Mouse (Mus musculus) gastrocnemius, postnatal 25 days (tissue): ENCODE measurements around the gene Ltf. TPM values are rescaled to one million over a fixed set of nuclear protein-coding genes. Genes with fewer than 3 reads are reported as not detected.
A peak's percentile ranks its signal among the peaks of the same experiment; 100 is the strongest.

Source experiments
- DNase-seq: peaks from one replicate; pipeline ENCODE4 v3.0.0; 2022
- long read RNA-seq, 2 experiments: library from polyadenylated mRNA; stranded (forward); transcript quantifications; one replicate each; pipeline ENCODE4 v2.0.0; 2021
- total RNA-seq, 2 experiments: library from RNA; stranded (reverse); gene quantifications; 1 replicate in 1 of 2; 2 replicates in 1 of 2; pipeline ENCODE4 v1.2.3; 2021

Gene Ltf
- total RNA-seq = not detected
- long read RNA-seq, experiment 1 = 0 reads
- long read RNA-seq, experiment 2 = 0 reads

DNA sequence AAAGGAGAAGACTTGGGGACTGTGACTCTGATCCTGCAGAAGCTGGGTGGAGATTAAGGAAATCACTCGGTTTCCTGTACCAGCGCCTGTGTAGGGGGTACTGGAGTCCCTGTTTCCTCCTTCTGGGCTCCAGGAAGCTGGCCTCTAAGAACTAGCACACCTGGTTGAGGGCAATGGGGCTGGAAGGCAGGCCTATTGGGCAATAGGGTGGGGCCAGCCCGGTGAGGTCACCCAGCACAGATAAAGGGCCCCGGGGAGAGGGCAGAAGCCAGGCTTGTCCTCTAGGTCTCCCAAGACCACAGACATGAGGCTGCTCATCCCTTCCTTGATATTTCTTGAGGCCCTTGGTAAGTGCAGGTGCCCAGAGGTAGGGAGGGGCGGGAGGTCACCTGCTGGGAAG lies at the start of gene Ltf:
Gene Ltf, plus strand, starts transcription at position 250 of the 400 bp plus-strand sequence.
- DNase-seq = no peak

DNA sequence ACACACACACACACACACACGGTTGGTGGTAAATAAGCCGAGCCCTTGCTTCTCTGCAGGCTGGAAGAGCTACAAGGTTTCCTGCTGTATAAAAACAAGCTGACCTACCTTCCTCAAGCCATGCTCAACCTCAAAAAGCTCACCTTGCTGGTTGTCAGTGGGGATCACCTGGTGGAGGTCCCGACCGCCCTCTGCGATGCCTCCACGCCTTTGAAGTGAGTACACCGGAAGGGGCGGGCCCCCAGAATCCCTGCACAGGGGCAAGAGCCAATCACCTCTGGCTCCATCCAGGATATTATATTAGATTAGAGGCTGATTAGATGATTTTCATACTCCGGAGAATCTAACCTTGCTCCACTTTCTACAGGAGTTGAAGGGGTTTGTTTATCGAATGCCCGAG lies 39.7 kb upstream of the Ltf start:
- DNase-seq = no peak

DNA sequence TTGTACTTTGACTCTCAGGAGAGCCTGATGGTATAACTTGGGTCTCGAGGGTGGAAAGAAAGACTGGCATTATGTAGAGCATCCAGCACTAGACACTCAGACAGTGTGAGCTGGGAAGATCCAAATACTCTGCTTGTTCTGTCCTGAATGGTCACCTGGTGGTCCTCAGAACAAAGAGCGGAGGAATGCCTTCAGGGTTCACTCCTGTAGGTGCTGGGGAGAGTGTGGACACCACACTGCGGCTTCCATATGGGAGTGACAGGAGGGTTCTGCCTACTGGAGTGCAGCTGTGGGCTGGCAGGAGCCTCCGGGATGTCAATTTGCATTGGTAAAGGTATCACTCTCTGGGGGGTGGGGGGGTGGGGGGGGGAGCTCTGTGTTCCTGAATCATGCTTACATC lies 36.7 kb upstream of the Ltf start:
- DNase-seq = no peak

DNA sequence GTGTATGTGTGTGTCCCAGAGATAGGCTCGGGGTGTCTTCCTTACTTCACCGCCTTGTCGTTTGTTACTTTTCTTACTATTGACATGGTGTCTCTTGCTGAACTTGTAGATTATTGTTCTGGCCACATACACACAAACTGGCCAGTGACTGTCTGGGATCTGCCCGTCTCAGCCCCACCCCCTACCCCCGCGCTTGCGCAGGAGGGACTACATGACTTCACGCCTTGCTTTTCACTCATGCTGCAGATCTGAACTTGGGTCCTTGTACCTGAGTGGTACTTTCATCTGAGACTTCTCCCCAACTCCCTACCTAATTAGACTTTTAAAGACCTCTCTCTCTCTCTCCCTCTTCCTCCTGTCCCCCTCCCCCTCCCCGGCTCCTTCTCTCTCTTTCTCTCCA lies 35.0 kb upstream of the Ltf start:
- no peak for DNase-seq

DNA sequence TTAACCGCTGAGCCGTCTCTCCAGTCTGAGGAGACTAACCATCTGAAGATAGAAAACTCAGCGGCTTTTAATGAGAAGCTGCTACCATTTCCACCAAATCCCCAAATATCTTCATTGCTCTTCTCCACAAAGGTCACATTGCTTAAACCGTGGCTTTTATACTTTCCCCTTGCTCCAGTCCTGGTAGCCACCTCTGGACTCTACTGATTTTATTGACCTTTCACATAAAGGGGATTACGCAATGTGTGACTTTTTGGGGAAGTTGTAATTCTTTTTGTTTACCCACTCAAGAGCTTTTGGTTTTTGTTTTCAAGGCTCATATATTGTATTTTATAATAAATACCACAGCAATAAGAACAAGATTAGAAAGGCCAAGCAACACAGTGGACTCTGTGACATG lies 33.5 kb upstream of the Ltf start:
- DNase-seq = no peak

DNA sequence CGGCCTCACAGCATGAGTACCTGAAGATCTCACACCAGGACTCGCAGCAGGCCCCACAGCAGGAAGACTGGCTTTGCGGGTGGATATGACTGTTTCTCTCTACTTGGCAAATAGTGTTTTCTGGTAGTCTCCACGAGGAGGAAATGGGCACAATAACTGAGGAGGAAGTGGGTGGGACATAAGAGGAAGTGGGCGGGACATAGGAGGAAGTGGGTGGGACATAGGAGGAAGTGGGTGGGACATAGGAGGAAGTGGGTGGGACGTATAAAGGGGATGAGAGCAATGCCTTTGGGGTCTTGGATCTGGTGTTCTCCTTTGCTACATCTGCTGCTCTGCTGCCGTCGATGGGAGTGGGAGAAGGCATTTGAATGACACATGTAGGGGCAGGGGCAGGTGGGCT lies 33.1 kb upstream of the Ltf start:
- DNase-seq = no peak

DNA sequence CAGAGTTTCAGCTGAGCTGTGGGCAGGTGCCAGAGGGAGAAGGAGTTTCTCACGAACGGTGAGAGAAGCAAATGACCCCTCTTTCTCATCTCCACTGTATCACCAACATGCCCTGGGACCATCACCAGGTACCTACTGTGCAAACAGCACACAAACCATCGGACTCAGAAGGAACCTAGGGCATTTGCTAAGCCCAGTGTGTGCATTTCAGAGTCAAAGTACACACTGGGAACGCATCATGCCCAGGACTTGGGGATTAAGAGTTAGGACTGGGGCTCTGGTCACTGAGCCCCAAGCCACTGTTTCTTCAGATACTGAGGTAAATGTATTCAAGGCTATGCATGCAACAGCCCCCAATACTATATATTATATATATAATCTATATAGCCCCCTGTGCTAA lies 31.7 kb upstream of the Ltf start:
- no peak for DNase-seq

DNA sequence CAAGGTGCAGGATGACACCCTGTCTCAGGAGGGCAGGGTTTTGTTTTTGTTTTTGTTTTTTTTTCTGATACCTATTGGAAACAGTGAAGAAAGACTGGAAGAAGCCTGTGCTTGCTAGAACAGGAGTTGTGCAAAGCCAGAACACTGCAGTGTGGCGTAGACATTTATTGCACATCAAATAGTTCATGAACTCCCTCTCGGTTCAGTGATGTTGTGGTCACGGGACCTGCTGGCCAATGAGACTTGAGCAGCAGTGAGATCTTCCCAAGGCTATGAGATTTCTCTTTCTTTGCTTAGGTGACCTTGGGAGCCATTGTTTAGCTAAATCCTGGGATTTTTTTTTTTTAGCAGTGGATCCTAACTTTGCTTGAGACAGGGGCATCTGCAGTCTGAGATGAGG lies 31.0 kb upstream of the Ltf start:
- no peak for DNase-seq

DNA sequence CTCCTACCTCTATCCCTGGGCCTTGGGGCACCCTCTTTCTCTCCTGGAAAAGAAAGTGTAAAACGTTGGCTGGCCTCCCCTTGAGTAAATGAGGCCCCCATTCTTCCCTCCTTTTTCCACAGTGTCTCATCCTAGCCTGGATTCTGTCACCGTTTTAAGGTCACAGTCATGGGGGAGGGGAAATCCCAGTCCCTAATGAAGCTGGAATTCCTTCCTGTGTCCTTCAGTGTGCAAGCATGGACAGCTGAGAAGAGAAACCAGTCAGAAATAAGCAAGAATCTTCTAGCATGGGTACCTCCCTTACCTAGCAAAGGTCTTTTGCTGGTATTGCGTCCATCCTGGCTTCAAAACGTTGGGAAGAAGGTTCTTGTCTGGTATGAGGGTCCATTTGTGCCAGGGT lies 29.9 kb upstream of the Ltf start:
- DNase-seq = no peak

DNA sequence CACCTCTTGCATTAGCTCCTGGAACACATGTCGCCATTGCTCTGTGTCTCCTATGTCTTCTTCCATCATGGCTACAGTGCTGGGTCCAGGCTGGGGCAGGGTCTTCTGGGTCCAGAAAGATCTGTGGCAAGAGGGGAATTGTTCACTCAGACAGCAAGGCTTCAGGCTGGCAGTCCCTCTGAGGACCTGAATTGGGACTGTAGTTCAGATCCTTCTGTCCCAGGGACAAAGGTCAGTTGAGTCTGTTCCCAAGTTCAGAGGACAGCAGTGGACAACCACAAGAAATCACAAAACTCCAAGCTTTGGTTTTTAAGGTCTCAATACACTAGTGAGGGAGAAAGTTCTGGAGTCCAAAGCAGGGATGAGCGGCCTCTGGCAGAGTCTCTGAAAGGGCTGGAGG lies 29.5 kb upstream of the Ltf start:
- no peak for DNase-seq

DNA sequence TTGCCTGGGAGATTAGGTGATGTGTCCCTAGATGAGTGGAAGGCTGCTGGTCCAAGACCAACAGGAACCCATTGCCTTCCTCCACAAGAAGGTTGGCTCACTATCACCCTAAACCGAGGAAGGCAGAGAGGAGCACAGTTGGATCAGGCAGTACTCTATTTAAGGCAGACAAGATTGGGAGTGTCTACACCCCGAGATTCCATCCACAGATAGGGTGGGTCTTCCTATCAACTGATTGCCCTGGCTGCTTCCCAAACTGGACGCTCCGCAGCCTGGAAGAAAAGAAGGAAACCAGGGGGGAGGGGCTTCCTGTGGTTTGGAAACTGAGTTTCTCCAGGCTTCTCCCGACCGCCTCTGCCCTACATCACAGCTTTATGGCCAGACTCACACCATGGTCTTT lies 28.9 kb upstream of the Ltf start, which contains the start of gene Rtp3:
Gene Rtp3, minus strand, starts transcription at position 380 of the 400 bp plus-strand sequence.
- peak; percentile 42 for DNase-seq

DNA sequence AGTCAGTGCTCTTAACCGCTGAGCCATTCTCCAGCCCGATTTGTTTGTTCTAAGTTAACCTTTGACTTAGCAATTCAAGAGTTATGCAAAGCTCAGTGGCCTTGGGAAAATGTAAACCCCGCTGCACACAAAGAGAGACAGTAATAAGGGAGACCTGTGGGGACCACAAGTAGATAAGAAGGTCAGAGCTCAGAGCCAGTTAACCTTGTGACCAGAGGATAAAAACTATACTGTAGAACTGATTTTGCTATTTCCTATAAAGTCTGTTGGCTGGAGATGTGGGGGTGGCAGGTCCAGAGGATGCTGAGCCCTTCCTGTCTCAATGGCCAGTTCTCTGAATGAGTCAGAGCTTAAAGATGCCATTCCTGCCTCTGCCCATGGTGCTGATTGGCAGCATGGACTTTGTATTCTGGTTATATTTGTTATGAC lies 25.8 kb upstream of the Ltf start:
- no peak for DNase-seq

DNA sequence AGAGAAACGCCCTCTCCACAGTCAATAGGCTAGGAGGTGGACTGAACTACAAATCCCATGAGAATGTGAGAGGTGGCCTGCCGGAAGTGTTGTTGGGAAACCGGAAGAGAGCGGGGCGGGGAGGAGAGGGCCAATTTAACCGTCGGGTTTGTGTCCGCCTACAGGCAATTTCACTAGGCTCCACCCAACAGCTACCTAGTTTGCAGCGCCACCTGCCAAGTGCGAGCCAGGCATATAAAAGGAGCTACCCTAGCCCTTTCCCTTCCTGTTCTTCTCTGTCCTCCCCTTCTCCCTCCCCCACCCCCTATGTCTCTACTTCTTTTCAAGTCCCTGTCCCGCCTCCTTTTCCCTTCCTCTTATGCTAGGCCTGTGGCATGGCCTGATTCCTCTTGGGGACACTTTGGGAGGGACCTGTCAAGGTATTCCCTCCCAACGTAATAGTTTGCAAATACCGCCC lies 24.3 kb upstream of the Ltf start:
- DNase-seq = peak; percentile 76

DNA sequence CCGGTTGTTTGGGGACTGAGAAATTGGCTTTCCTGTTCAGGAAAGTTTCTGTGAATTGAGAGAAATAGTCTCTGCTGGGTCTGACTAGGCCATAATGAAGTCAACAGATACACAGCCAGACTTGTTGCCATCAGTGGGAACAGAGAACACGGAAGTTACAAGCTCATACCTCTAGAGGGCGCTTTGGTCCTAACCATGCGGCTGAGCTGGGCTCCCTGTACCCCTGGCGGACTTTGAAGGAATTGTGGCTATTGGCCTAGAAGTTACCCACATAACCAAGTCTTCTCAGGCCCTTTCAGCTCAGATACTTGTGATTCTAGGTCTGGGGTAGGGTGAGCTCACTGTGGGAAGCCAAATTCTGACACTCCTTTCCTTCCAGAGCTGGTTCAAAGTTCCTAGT lies 21.8 kb upstream of the Ltf start:
- peak; percentile 63 for DNase-seq

DNA sequence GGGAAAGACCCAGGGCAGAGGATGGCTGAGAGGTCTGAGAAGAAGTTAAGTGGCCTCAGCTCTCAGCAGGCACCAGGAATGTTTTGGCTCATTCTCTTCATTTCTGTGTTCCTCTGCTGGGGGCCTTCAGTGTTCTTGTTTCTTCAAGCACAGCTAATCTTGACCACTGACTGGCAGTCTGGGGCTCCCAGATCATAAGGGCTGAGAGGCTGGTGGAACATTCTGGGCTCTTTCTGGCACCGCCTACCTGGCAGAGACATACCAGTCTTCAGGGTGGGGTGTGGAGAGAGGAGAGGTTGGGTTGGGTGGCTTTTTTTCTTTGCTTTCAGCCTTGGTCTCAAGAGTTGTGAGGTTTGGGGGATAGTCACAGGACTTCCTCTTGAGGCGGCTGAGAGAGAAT lies 20.0 kb upstream of the Ltf start:
- DNase-seq = no peak

DNA sequence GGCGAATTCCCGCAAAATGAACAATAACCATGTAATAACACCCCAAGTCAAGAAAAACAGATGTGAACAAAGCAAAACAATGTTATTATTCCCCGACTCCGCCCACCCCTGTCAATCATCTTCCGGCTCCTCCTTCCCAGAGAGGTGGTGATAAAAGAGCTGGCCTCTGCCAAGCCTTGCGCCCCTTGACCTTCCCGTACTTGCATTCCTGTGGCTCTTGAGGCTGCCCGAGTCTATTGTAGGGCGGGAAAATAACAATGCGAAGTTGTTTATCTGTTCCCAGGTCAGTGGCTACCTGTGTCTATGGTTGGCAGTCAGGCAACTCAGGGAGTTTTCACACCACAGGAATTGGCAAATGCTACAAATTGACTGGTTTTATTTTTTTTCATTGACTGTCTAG lies 19.2 kb upstream of the Ltf start:
- peak; percentile 25 for DNase-seq

DNA sequence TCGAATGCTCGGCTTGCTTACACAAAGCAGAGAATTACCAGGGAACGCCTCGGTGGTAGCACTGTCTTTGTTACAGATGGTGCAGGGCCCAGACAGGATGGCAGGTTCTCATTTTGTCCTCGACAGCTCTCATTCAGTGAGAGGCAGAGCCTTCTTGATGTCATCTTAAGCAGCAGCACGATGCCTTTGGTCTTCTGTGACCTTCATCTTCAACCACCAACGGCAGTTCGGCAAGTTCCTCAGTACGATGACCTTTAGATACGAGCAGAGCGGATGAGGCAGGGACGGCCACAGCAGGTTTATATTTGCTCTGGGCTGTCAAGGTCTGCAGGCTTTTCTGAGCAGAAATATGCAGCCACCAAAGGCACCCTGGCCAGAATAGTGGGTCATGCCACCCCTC lies 17.4 kb upstream of the Ltf start:
- no peak for DNase-seq

DNA sequence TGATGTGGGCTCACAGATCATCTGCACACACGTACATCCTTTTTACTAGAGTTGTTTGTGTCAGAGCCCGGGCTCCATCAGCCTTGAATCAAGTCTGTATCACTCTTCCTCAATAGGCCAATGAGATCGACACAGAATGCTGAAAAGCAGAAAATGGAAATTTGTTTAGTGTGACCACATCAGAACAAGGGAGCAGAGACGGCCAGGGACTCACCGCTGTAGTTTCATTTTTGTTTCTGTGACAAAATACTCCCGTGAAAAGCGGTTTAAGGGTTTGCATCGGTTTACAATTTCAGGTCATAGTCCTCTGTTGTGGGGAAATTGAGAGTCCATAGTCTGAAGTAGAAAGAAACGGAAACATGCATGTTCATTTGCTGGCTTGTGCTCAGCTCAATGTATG lies 15.8 kb upstream of the Ltf start:
- no peak for DNase-seq

DNA sequence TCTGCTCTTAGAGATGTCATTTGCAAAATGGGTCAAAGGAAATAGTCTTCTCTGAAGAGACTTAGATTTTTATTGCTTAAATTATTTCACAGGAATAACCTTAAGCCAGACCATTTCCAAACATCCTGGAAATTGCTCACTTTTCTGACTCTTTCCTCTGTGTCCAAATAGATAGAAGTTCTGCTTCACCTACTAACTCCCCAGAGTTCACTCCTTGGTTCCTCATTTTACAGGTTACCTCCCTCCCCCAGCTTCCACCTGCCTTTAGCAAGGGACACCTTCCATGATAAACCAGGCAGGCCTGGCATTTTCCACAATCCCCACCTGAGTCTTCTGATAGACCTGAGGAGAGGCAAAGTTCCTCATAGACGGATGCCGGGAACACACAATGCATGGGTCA lies 12.5 kb upstream of the Ltf start:
- no peak for DNase-seq

DNA sequence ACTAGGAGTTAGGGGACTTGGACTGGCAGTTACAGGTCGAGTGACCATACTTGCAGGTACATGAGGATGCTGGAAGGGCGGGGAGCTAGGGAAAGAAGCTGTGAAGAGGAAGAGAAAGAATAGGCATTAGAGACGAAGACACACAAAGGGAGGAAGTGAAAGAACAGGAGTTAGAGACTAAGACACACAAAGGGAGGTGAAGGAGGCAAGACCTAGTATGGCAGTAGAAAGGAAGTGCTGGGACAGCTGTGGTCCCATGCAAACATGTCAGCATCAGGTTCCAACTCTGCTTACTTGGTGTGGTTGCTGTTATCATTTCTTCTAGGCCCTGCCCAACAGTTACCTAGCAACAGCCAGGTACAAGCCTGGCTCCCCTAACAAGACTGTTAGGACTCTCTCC lies 9.3 kb upstream of the Ltf start:
- no peak for DNase-seq

DNA sequence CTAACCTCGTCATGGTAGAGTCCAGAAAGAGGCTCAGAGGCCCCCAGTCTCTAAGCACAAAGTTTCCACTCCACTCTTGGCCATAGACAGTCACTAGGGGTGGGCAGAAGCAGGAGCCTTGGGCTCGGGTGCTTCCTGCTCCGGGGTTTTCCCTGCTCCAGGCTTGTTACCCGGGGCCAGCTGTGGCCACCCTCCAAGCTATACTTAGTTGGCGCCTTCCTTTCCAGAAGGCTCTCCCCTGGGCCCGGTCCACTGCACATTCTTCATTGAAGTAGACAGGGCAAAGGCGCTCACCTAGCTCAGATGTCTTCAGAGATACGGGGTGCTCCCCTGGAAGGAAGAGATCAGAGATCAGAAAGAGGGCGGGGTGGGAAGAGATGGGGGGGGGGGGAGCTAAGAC lies 7.5 kb upstream of the Ltf start:
- DNase-seq = no peak

DNA sequence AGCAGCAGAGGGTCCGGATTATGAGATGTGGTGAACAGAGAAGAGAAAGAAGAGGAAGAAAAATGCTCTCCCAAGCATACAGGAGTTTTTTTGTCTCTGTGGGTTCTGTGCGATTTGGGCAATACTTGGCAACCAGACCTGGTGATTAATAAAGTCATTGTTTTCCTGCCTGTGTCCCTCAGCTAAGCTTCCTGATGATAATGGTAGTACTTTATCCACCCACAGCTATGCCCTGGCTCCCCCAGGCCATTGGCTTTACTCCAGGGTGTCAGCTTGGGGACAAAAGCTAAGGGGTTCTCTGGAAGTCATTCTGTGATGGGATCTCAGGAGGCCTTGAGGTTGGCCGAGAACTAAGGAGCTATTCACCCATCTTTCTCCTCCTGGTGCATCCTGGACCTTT lies 7.0 kb upstream of the Ltf start:
- no peak for DNase-seq

DNA sequence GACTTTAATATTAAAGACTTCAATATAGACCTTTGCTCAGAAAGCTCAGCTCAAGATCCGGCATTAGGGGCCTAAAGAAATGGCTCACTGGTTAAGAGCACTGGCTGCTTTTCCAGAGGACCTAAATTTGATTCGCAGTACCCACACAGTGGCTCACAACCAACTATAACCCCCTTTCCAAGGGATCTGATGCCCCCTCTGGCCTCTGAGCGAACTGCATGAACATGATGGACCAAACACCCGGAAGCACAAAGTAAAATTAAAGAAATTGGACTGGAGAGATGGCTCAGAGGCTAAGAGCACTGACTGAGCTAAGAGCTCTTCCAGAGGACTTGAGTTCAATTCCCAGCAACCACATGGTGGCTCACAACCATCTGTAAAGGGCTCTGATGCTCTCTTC lies 3.4 kb upstream of the Ltf start:
- DNase-seq = no peak

DNA sequence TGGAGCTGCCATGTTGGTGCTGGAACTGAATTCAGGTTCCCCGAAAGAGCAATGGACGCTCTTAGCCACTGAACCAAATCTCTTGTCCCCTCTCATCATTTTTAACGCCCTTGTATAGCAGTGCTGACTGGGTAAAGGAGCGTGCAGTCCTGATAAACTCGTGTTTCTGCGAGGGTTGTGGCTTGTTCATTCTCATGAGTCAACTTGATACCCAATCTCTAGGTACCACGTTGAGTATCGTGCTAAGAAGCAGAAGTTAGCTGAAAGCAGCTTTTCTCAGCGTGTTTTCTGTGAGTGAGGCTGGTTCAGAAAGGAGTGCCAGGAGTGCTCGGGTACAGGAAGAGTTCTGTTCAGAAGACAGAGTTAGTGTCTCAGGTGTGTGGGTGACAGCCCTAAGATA lies 7.7 kb downstream of the Ltf start:
- DNase-seq = no peak

DNA sequence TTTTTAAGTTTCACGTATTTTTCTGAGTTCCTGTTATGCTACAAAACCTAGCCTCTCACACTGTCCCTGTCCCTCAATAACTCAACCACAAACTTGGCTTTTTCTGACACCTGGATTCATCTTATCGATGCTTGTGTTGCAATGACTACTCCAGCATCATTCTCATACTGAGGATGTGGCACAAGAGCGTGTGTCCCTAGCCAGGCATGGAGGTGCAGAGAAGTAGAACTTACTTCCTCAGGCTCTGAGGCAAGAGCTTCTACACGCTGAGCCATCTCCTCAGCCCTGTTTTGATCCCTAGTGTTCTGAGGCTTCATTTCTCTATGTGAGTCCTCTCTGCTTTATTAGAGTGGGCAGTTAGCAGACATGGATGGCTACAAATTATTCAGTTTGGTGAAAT lies 14.6 kb downstream of the Ltf start:
- no peak for DNase-seq
